Mouse (Mus musculus): ENCODE measurements around the gene Ccn6. TPM values are rescaled to one million over a fixed set of nuclear protein-coding genes. Genes with fewer than 3 reads are reported as not detected.

The Ccn6 gene
- polyA plus RNA-seq, 1 experiment from 2014 or later = 0.56 TPM

- whole genome bisulfite sequencing = 55% methylated on average over 9 of the region's 9 CpGs
- H3K4me2 ChIP-seq (ENCODE audit: low read depth) = no peak overlapping the region
Observed at GRCm38 (mm10) chr10:39169642-39170041, 6.0 kb upstream of the Ccn6 start.

GRCm38 (mm10) chr10:39167611-39168010 lies 4.0 kb upstream of the Ccn6 start:
- H3K27ac ChIP-seq (ENCODE audit: low read depth, low read length) = no peak overlapping the region
- WGBS = 84% methylated on average over 11 of the region's 11 CpGs
- no peak overlapping the region for H3K4me2 ChIP-seq (ENCODE audit: low read depth)
- no peak for DNase-seq (ENCODE audit: low spot score)
- no peak overlapping the region for H3K4me3 ChIP-seq (ENCODE audit: low read depth, low read length)
- H3K36me3 ChIP-seq (ENCODE audit: control insufficient read depth, insufficient read depth, low read length) = no peaks in the 10 kb centered on the region
- no peaks in the 10 kb centered on the region for H3K27me3 ChIP-seq (ENCODE audit: control insufficient read depth, insufficient read depth, low read length)
- no peak overlapping the region for H3K9ac ChIP-seq (ENCODE audit: low read length)
- ATAC-seq (ENCODE audit: insufficient read depth, low FRiP score, low TSS enrichment) = no peak
- peaks cover 3% of the 10 kb centered on the region; the same call in 1 of the 2 replicates for H3K4me1 ChIP-seq (ENCODE audit: control insufficient read depth, insufficient read depth, low read length)
- H3K9me3 ChIP-seq (ENCODE audit: control insufficient read depth, low read length) = no peaks in the 10 kb centered on the region

More at GRCm38 (mm10) chr10:39169642-39170041, 6.0 kb upstream of the Ccn6 start:
- H3K27ac ChIP-seq (ENCODE audit: low read depth, low read length) = no peak overlapping the region
- H3K36me3 ChIP-seq (ENCODE audit: control insufficient read depth, insufficient read depth, low read length) = no peaks in the 10 kb centered on the region
- H3K9ac ChIP-seq (ENCODE audit: low read length) = no peak overlapping the region
- no peaks in the 10 kb centered on the region for H3K9me3 ChIP-seq (ENCODE audit: control insufficient read depth, low read length)
- H3K27me3 ChIP-seq (ENCODE audit: control insufficient read depth, insufficient read depth, low read length) = no peaks in the 10 kb centered on the region
- DNase-seq (ENCODE audit: low spot score) (no peak), ATAC-seq (ENCODE audit: insufficient read depth, low FRiP score, low TSS enrichment) (no peak)
- H3K4me1 ChIP-seq (ENCODE audit: control insufficient read depth, insufficient read depth, low read length) = peaks cover 3% of the 10 kb centered on the region; the same call in 1 of the 2 replicates
- H3K4me3 ChIP-seq (ENCODE audit: low read depth, low read length) = no peak overlapping the region

DNA sequence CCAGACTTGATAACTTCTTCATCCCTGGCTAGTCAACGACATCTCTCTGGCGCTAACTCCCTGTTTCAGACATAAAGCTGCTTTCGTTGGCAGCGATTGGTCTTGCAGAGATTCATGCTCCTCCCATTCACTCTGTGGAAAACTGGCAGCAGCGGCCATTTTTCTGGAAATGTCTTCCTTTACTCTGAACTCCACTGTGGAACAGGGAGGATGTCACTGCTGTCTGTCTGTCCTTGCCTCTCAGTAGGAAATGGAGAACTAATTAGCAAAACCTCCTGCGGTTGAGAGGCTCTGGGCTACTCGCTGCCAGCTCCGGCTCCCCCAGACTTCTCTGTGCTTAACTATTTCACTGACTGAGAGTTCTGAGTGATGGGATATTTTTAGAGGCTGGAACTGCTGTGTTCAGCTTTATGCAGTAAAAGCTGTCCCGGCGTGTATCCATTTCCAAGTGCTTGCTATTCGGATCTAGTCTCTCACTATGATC lies 2.1 kb upstream of the Ccn6 start:
- H3K4me3 ChIP-seq (ENCODE audit: low read depth, low read length) = no peak overlapping the region
- H3K9ac ChIP-seq (ENCODE audit: low read length) = 0 out of 2 replicates have a peak overlapping the region, but pooled peaks have one; percentile 1
- no peaks in the 10 kb centered on the region for H3K36me3 ChIP-seq (ENCODE audit: control insufficient read depth, insufficient read depth, low read length)
- H3K27ac ChIP-seq (ENCODE audit: low read depth, low read length) = no peak overlapping the region
- H3K9me3 ChIP-seq (ENCODE audit: control insufficient read depth, low read length) = no peaks in the 10 kb centered on the region
- H3K4me2 ChIP-seq (ENCODE audit: low read depth) = no peak overlapping the region
- peaks cover 2% of the 10 kb centered on the region; the same call in 1 of the 2 replicates for H3K4me1 ChIP-seq (ENCODE audit: control insufficient read depth, insufficient read depth, low read length)
- 40% methylated on average over 11 of the region's 11 CpGs for WGBS
- ATAC-seq (ENCODE audit: insufficient read depth, low FRiP score, low TSS enrichment) (no peak), DNase-seq (ENCODE audit: low spot score) (peak; percentile 27)
- no peaks in the 10 kb centered on the region for H3K27me3 ChIP-seq (ENCODE audit: control insufficient read depth, insufficient read depth, low read length)

DNA sequence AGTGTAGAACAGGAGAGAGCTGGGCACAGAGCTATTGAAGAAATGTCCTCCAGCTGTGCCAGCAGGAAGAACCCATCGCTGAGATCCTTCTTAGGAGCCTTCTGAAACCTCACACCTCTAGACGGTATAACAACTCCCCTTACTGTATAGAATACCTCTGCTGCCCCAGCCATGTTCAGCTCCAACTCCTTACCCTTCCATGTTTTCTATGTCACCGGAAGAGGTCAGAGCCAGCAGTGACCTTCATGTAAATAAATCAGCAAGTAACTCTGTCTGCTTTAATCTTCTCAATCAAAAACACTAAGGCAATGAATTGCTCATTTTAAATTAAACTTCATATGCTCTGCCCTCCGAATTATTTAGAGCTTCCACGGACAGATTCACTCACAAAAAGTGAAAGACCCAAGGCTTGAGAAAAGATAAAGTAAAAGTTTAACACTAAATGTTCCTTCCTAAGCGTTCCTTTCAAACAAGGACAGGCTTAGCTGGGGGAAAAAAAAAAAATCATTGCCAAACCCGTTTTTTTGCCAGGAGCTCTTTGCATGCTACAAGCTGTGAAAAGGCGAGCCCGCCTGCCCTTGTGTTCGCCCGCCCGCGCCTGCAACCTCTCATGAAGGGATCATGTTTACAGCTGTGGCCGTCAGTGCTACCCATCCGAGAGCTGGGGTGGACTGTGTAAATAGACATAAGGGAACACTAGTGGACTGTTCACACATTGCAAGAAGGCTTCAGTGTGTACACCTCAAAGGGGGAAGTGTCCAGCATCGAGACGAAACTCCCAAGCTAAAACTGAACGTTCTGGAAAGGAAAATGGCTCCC lies 719 bp downstream of the Ccn6 start:
- no peaks in the 10 kb centered on the region for H3K27me3 ChIP-seq (ENCODE audit: control insufficient read depth, insufficient read depth, low read length)
- no peak overlapping the region for H3K4me2 ChIP-seq (ENCODE audit: low read depth)
- no peaks in the 10 kb centered on the region for H3K9me3 ChIP-seq (ENCODE audit: control insufficient read depth, low read length)
- no peak overlapping the region for H3K4me3 ChIP-seq (ENCODE audit: low read depth, low read length)
- no peak for DNase-seq (ENCODE audit: low spot score)
- no peak for ATAC-seq (ENCODE audit: insufficient read depth, low FRiP score, low TSS enrichment)
- no peak overlapping the region for H3K9ac ChIP-seq (ENCODE audit: low read length)
- no peaks in the 10 kb centered on the region for H3K4me1 ChIP-seq (ENCODE audit: control insufficient read depth, insufficient read depth, low read length)
- WGBS = 53% methylated on average over 18 of the region's 18 CpGs
- H3K27ac ChIP-seq (ENCODE audit: low read depth, low read length) = no peak overlapping the region
- H3K36me3 ChIP-seq (ENCODE audit: control insufficient read depth, insufficient read depth, low read length) = no peaks in the 10 kb centered on the region

DNA sequence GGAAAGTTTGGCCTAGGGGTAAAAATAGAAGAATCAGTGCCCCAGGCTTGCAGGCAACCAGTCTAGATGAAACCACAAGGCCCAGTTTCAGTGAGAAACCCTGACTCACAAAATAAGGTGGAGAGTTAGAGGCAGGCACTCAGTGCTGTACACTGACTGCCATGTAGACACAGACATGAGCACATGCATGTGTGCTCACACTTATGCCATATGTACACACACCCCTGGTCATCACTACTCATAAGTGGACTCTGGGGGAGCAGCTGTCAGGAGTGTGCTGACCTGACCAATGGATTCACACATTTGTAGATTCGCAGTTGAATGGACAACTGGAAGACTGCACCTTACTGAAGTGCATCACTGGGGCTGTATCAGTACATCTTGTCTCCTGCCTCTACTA lies 2.2 kb downstream of the Ccn6 start:
- H3K4me1 ChIP-seq (ENCODE audit: control insufficient read depth, insufficient read depth, low read length) = no peaks in the 10 kb centered on the region
- 96% methylated on average over 1 of the region's 1 CpGs for WGBS

DNA sequence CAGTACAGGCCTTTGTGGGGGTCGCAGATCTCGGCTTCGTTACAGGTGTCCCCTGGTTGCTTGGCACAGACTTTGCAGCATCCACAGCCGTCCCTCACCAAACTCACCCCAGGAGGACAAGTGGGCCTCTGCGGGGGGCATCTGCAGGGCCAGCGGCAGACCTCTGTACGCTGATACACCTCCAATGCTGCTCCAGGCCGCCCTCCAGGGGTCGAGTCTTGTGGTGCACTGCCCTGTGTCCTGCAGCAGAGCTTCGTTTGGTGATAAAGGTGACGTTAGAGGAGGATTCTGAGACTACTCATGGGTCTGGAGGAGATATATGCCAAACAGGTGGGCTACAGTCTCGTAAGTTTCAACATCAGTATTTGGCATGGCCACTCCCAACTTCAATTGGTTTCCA lies 5.3 kb downstream of the Ccn6 start:
- no peak overlapping the region for H3K27ac ChIP-seq (ENCODE audit: low read depth, low read length)
- no peaks in the 10 kb centered on the region for H3K36me3 ChIP-seq (ENCODE audit: control insufficient read depth, insufficient read depth, low read length)
- ATAC-seq (ENCODE audit: insufficient read depth, low FRiP score, low TSS enrichment) = no peak
- H3K9ac ChIP-seq (ENCODE audit: low read length) = no peak overlapping the region
- H3K27me3 ChIP-seq (ENCODE audit: control insufficient read depth, insufficient read depth, low read length) = no peaks in the 10 kb centered on the region
- WGBS = 58% methylated on average over 12 of the region's 12 CpGs
- H3K4me2 ChIP-seq (ENCODE audit: low read depth) = no peak overlapping the region
- no peaks in the 10 kb centered on the region for H3K4me1 ChIP-seq (ENCODE audit: control insufficient read depth, insufficient read depth, low read length)
- H3K9me3 ChIP-seq (ENCODE audit: control insufficient read depth, low read length) = no peaks in the 10 kb centered on the region
- no peak overlapping the region for H3K4me3 ChIP-seq (ENCODE audit: low read depth, low read length)
- DNase-seq (ENCODE audit: low spot score) = no peak

More for the DNA sequence above, 2.2 kb downstream of the Ccn6 start:
- Histone ChIP-seq H3K9ac (ENCODE audit: low read length) (no peak overlapping the region), H3K27ac (ENCODE audit: low read depth, low read length) (no peak overlapping the region), H3K36me3 (ENCODE audit: control insufficient read depth, insufficient read depth, low read length) (no peaks in the 10 kb centered on the region), H3K9me3 (ENCODE audit: control insufficient read depth, low read length) (no peaks in the 10 kb centered on the region), H3K27me3 (ENCODE audit: control insufficient read depth, insufficient read depth, low read length) (no peaks in the 10 kb centered on the region), H3K4me2 (ENCODE audit: low read depth) (no peak overlapping the region), H3K4me3 (ENCODE audit: low read depth, low read length) (no peak overlapping the region)
- ATAC-seq (ENCODE audit: insufficient read depth, low FRiP score, low TSS enrichment) = no peak
- DNase-seq (ENCODE audit: low spot score) = no peak

GRCm38 (mm10) chr10:39157321-39157720 lies 6.3 kb downstream of the Ccn6 start:
- Histone ChIP-seq H3K9me3 (ENCODE audit: control insufficient read depth, low read length) (no peaks in the 10 kb centered on the region), H3K4me3 (ENCODE audit: low read depth, low read length) (no peak overlapping the region), H3K9ac (ENCODE audit: low read length) (no peak overlapping the region), H3K4me1 (ENCODE audit: control insufficient read depth, insufficient read depth, low read length) (no peaks in the 10 kb centered on the region), H3K4me2 (ENCODE audit: low read depth) (no peak overlapping the region), H3K27me3 (ENCODE audit: control insufficient read depth, insufficient read depth, low read length) (no peaks in the 10 kb centered on the region), H3K36me3 (ENCODE audit: control insufficient read depth, insufficient read depth, low read length) (no peaks in the 10 kb centered on the region), H3K27ac (ENCODE audit: low read depth, low read length) (no peak overlapping the region)
- DNase-seq (ENCODE audit: low spot score) (no peak), ATAC-seq (ENCODE audit: insufficient read depth, low FRiP score, low TSS enrichment) (no peak)
- WGBS = 94% methylated on average over 1 of the region's 1 CpGs

DNA sequence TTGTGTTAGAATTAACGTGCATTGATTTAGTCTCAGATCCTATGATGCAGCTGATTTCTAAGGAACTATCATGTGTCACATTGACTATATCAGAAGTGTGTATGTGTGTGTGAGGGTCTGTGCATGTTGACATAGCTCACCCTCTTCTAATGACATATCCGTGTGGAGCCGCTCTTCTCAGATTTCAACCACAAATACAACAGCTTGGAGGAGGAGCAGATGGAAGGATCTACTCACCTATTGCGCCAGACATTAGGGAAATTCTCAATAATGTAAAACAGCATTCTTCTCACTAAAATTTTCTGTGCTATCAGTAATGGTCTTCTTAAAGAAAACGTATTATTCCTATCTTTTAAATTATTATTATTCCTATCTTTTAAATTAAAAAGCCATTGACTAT lies 6.9 kb downstream of the Ccn6 start:
- DNase-seq (ENCODE audit: low spot score) (no peak), ATAC-seq (ENCODE audit: insufficient read depth, low FRiP score, low TSS enrichment) (no peak)
- H3K4me2 ChIP-seq (ENCODE audit: low read depth) = no peak overlapping the region
- H3K9ac ChIP-seq (ENCODE audit: low read length) = no peak overlapping the region
- no peaks in the 10 kb centered on the region for H3K27me3 ChIP-seq (ENCODE audit: control insufficient read depth, insufficient read depth, low read length)
- no peaks in the 10 kb centered on the region for H3K9me3 ChIP-seq (ENCODE audit: control insufficient read depth, low read length)
- H3K36me3 ChIP-seq (ENCODE audit: control insufficient read depth, insufficient read depth, low read length) = no peaks in the 10 kb centered on the region
- WGBS = 80% methylated on average over 5 of the region's 5 CpGs
- no peak overlapping the region for H3K4me3 ChIP-seq (ENCODE audit: low read depth, low read length)
- no peaks in the 10 kb centered on the region for H3K4me1 ChIP-seq (ENCODE audit: control insufficient read depth, insufficient read depth, low read length)
- no peak overlapping the region for H3K27ac ChIP-seq (ENCODE audit: low read depth, low read length)

GRCm38 (mm10) chr10:39142216-39142615 lies 21.4 kb downstream of the Ccn6 start:
- H3K36me3 ChIP-seq (ENCODE audit: control insufficient read depth, insufficient read depth, low read length) = peaks cover 4% of the 10 kb centered on the region; the same call in 1 of the 2 replicates
- H3K9ac ChIP-seq (ENCODE audit: low read length) = no peak overlapping the region
- DNase-seq (ENCODE audit: low spot score) = no peak
- no peak overlapping the region for H3K4me2 ChIP-seq (ENCODE audit: low read depth)
- no peaks in the 10 kb centered on the region for H3K4me1 ChIP-seq (ENCODE audit: control insufficient read depth, insufficient read depth, low read length)
- WGBS = 77% methylated on average over 12 of the region's 12 CpGs
- no peak overlapping the region for H3K4me3 ChIP-seq (ENCODE audit: low read depth, low read length)
- H3K9me3 ChIP-seq (ENCODE audit: control insufficient read depth, low read length) = no peaks in the 10 kb centered on the region
- H3K27ac ChIP-seq (ENCODE audit: low read depth, low read length) = no peak overlapping the region
- ATAC-seq (ENCODE audit: insufficient read depth, low FRiP score, low TSS enrichment) = no peak
- no peaks in the 10 kb centered on the region for H3K27me3 ChIP-seq (ENCODE audit: control insufficient read depth, insufficient read depth, low read length)
